Mouse (Mus musculus) liver, embryonic 14.5 days (tissue): ENCODE measurements at regions not wholly inside any gene's neighbourhood (a gene's known extent, or its start where the extent isn't known, plus 50 kb on each side); places are given as distances from the start of the nearest gene placed in this dataset.

ENCODE experiments used
- ATAC-seq: fragments of 200-750 bp; cut with Nextera tagmentation; 2 replicates; pipeline ENCODE4 v1.8.0; 2017; ENCODE audit warnings: moderate number of reproducible peaks, mild to moderate bottlenecking, moderate library complexity; ENCODE audit not compliant: insufficient read depth
- DNase-seq, 3 experiments: peaks; one replicate each; pipeline ENCODE4 v3.0.0-alpha.2; 2012 to 2013; ENCODE audit warnings: low read depth in 3 of 3, low spot score in 3 of 3
- H3K27ac ChIP-seq: fragments of 300-500 bp; sonication (generic); 2 replicates; pipeline ENCODE4 v1.5.1; 2014; ENCODE audit warnings: moderate library complexity, mild to moderate bottlenecking, control low read depth, inconsistent platforms
- H3K27me3 ChIP-seq: fragments of 300-500 bp; sonication (generic); 2 replicates; pipeline ENCODE4 v1.6.1; 2014; ENCODE audit warnings: mild to moderate bottlenecking, low read length, moderate library complexity; ENCODE audit not compliant: control insufficient read depth, insufficient read depth
- H3K36me3 ChIP-seq: fragments of 300-500 bp; sonication (generic); replicated peaks from 2 replicates; pipeline ENCODE4 v1.6.1; 2014; ENCODE audit warnings: low read depth; ENCODE audit not compliant: control insufficient read depth, insufficient read depth
- H3K4me1 ChIP-seq, 2 experiments: fragments of 200-500 bp in 1 of 2; fragments of 300-500 bp in 1 of 2; sonication (generic) in 1 of 2; replicated peaks; 2 replicates each; pipeline ENCODE4 v1.6.1; 2012 to 2014; ENCODE audit warnings: antibody characterized with exemption in 1 of 2, inconsistent platforms in 1 of 2, low read length in 1 of 2; ENCODE audit not compliant: control insufficient read depth in 2 of 2, insufficient read depth in 2 of 2
- H3K4me2 ChIP-seq: fragments of 300-500 bp; sonication (generic); 2 replicates; pipeline ENCODE4 v1.6.1; 2014; ENCODE audit warnings: low read depth, mild to moderate bottlenecking, control low read depth, moderate library complexity
- H3K4me3 ChIP-seq, 2 experiments: fragments of 200-500 bp in 1 of 2; fragments of 300-500 bp in 1 of 2; sonication (generic) in 1 of 2; 2 replicates each; pipeline ENCODE4 v1.5.1; 2012 to 2014; ENCODE audit warnings: low read depth in 2 of 2, low read length in 2 of 2, mild to moderate bottlenecking in 2 of 2, control low read depth in 1 of 2, inconsistent platforms in 1 of 2, moderate library complexity in 1 of 2; ENCODE audit not compliant: insufficient read depth in 1 of 2
- H3K9ac ChIP-seq: fragments of 300-500 bp; sonication (generic); replicated peaks from 2 replicates; pipeline ENCODE4 v1.6.1; 2014; ENCODE audit warnings: mild to moderate bottlenecking, control low read depth, moderate library complexity
- H3K9me3 ChIP-seq: fragments of 300-500 bp; sonication (generic); 2 replicates; pipeline ENCODE4 v1.6.1; 2016; ENCODE audit warnings: low read length, mixed read lengths; ENCODE audit not compliant: control insufficient read depth
- CTCF ChIP-seq: IDR thresholded peaks from 2 replicates; pipeline ENCODE4 v1.5.1; 2016; ENCODE audit warnings: antibody characterized with exemption, low read depth, control low read depth
- EP300 ChIP-seq: IDR thresholded peaks from 2 replicates; pipeline ENCODE4 v1.6.1; 2016; ENCODE audit warnings: antibody characterized with exemption, low read depth
- WGBS: fragments of 180-500 bp; shearing (Covaris S2); extraction: QIAGEN DNeasy Blood & Tissue Kit; methylation state at CpG from one replicate; pipeline ENCODE4 v1.1.7; 2014; ENCODE audit not compliant: insufficient replicate concordance; 5-methylcytosine and 5-hydroxymethylcytosine counted together

GRCm38 (mm10) chr17:51407046-51407445, 227.9 kb upstream of the Tbc1d5 start:
- TF ChIP-seq EP300 = no peak
- no peak for TF ChIP-seq CTCF
- ATAC-seq = no peak

DNA sequence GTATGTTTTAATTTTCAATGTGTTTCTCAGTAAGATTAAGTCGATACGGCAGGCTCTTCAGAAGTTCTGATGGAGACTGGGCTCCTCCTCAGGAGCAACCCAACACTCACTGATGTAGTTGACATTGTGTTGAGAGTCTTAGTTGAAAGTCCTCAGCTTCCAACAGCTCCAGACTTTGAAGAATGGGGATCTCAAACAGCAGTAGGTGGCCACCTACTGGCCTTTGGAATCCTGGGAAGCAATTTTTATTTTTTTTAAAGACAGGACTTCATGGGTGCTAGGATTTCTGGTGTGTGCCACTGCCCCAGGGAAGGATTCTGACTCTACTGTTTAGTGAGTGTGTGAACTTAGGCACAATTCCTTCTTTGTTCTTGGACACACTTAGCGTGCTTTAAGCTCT, 225.9 kb upstream of the Tbc1d5 start:
- Histone ChIP-seq H3K27ac (no peak overlapping the region), H3K27me3 (no peaks in the 10 kb centered on the region), H3K9me3 (no peaks in the 10 kb centered on the region), H3K9ac (no peak overlapping the region), H3K4me2 (no peak overlapping the region), H3K4me3 (no peak overlapping the region), H3K4me1 (peaks cover 0 to 12% of the 10 kb centered on the region in 2 experiments; a peak in 2 of 4 replicates), H3K36me3 (no peaks in the 10 kb centered on the region)
- no peak for DNase-seq
- no peak for ATAC-seq
- TF ChIP-seq EP300 (no peak), CTCF (no peak)
- WGBS = 51% methylated on average over 3 of the region's 3 CpGs

More at GRCm38 (mm10) chr17:51407046-51407445, 227.9 kb upstream of the Tbc1d5 start:
- H3K27me3 ChIP-seq = no peaks in the 10 kb centered on the region
- no peak for DNase-seq
- WGBS = 28% methylated on average over 4 of the region's 4 CpGs
- H3K27ac ChIP-seq = no peak overlapping the region
- H3K4me1 ChIP-seq = peaks cover 0 to 12% of the 10 kb centered on the region in 2 experiments; a peak in 2 of 4 replicates
- H3K4me2 ChIP-seq = no peak overlapping the region
- H3K36me3 ChIP-seq = no peaks in the 10 kb centered on the region
- H3K9ac ChIP-seq = no peak overlapping the region
- H3K9me3 ChIP-seq = no peaks in the 10 kb centered on the region
- no peak overlapping the region for H3K4me3 ChIP-seq

DNA sequence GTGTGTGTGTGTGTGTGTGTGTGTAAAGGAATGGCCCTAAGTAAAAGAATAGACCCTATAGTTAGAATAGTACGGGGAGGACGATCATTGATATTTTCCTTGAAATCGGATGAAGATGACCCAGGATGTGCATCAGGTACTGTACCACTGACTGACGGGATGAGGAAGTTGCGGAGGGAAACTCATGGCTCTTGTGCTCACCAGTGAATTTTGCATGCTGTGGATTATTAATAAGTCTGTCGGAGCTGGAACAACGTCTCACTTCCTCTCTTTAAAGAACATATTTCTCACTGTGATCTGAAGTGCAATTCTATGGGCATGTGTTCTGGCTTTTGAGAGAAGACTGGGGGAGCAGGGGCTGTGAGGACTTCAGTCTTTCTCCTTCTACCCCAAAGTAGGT, 218.8 kb upstream of the Tbc1d5 start:
- no peak overlapping the region for H3K4me2 ChIP-seq
- no peaks in the 10 kb centered on the region for H3K9me3 ChIP-seq
- no peak overlapping the region for H3K27ac ChIP-seq
- H3K36me3 ChIP-seq = no peaks in the 10 kb centered on the region
- ATAC-seq = no peak
- no peak overlapping the region for H3K9ac ChIP-seq
- TF ChIP-seq EP300 (no peak), CTCF (no peak)
- 60% methylated on average over 7 of the region's 7 CpGs for WGBS
- no peaks in the 10 kb centered on the region for H3K27me3 ChIP-seq
- no peak overlapping the region for H3K4me3 ChIP-seq
- H3K4me1 ChIP-seq = no peaks in the 10 kb centered on the region; a peak in 1 of 4 replicates
- no peak for DNase-seq

- ATAC-seq (no peak), DNase-seq (no peak)
- Histone ChIP-seq H3K4me3 (no peak overlapping the region), H3K9me3 (no peaks in the 10 kb centered on the region), H3K4me2 (no peak overlapping the region), H3K9ac (no peak overlapping the region), H3K36me3 (no peaks in the 10 kb centered on the region), H3K27me3 (no peaks in the 10 kb centered on the region), H3K27ac (no peak overlapping the region), H3K4me1 (no peaks in the 10 kb centered on the region)
- TF ChIP-seq CTCF = no peak
- 77% methylated on average over 11 of the region's 11 CpGs for WGBS
These were observed 214.6 kb upstream of the Tbc1d5 start for GRCm38 (mm10) chr17:51393771-51394221.

- TF ChIP-seq CTCF (no peak), EP300 (no peak)
- 84% methylated on average over 10 of the region's 10 CpGs for WGBS
- no peak overlapping the region for H3K9ac ChIP-seq
- H3K9me3 ChIP-seq = no peaks in the 10 kb centered on the region
- no peaks in the 10 kb centered on the region for H3K4me1 ChIP-seq
- no peak for ATAC-seq
- H3K27me3 ChIP-seq = no peaks in the 10 kb centered on the region
- H3K4me2 ChIP-seq = no peak overlapping the region
- no peak overlapping the region for H3K4me3 ChIP-seq
- H3K27ac ChIP-seq = no peak overlapping the region
- no peak for DNase-seq
- no peaks in the 10 kb centered on the region for H3K36me3 ChIP-seq
These were observed 212.7 kb upstream of the Tbc1d5 start for GRCm38 (mm10) chr17:51391871-51392270.

DNA sequence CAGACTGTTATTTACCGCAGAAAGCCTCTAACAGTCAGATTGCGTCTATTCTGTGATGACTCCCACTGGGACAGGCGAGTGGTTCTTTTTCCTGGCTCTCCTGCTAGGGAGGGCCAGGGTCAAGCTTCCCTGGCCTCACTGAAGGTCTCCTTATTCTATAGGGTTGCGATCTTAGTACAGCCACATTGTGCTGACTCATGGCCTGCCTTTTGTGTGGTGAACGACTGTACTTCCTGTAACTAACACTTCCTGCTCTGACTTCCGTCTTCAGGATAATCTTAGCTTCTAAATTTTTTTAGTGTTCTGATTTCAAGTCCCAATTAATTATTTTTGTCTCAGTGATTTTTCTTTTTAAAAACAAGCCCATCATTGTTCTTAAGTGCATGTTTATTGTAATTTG, 203.4 kb upstream of the Tbc1d5 start:
- H3K36me3 ChIP-seq = no peaks in the 10 kb centered on the region
- TF ChIP-seq EP300 (no peak), CTCF (no peak)
- H3K4me1 ChIP-seq = peaks cover 0 to 2% of the 10 kb centered on the region in 2 experiments; a peak in 1 of 4 replicates
- no peaks in the 10 kb centered on the region for H3K27me3 ChIP-seq
- DNase-seq (no peak), ATAC-seq (no peak)
- H3K9ac ChIP-seq = no peak overlapping the region
- H3K27ac ChIP-seq = no peak overlapping the region
- H3K4me3 ChIP-seq = no peak overlapping the region
- H3K4me2 ChIP-seq = no peak overlapping the region
- WGBS = 45% methylated on average over 6 of the region's 6 CpGs
- no peaks in the 10 kb centered on the region for H3K9me3 ChIP-seq
